Mouse (Mus musculus): ENCODE measurements around the gene Thrap3. TPM values are rescaled to one million over a fixed set of nuclear protein-coding genes. Genes with fewer than 3 reads are reported as not detected.
A peak's percentile ranks its signal among the peaks of the same experiment; 100 is the strongest.

The Thrap3 gene
- polyA plus RNA-seq, 1 experiment from 2014 or later: 232 TPM

DNA sequence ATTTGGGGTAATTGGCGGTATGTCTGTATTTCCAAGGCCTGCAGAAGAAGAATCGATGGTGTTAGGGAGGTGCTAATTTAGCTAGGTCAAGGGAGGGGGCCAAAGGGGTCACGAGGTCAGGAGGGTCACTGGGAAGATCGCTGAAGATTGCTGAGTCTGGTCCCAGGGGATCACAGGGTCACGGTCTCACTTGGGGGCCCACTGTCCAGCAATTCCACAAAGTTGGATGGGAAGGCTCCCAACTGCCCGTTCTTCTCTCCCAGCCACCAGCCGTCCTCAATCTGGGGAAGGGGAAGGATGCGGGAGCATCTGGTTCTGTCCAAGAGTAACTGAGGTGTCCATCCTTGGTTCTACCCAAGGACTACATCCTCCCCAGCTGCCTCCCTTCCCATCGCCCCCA, 40.6 kb downstream of the Thrap3 start:
- no peaks in the 10 kb centered on the region; the same call in 1 of the 2 replicates for H3K4me1 ChIP-seq (ENCODE audit: control insufficient read depth, insufficient read depth, low read length)
- ATAC-seq (replicated peaks; ENCODE audit: insufficient number of reproducible peaks, low FRiP score, low TSS enrichment, low read depth): no peak
- H3K27ac ChIP-seq (replicated peaks; ENCODE audit: low read depth, low read length): no peak overlapping the region
- H3K9me3 ChIP-seq (replicated peaks; ENCODE audit: control insufficient read depth, low read length): no peaks in the 10 kb centered on the region
- H3K4me2 ChIP-seq (ENCODE audit: low read depth, low read length): peak overlapping the region; percentile 99
- no peaks in the 10 kb centered on the region for H3K27me3 ChIP-seq (ENCODE audit: control insufficient read depth, insufficient read depth, low read length)
- WGBS: 49% methylated on average over 9 of the region's 9 CpGs
- peaks cover 3% of the 10 kb centered on the region for H3K36me3 ChIP-seq (replicated peaks; ENCODE audit: control insufficient read depth, insufficient read depth, low read depth, low read length)
- peak overlapping the region; percentile 61 for H3K4me3 ChIP-seq (ENCODE audit: low read depth, low read length)
- DNase-seq (ENCODE audit: low spot score): no peak
- H3K9ac ChIP-seq (replicated peaks; ENCODE audit: low read length): peak overlapping the region; percentile 78; the same call in 1 of the 2 replicates

- Histone ChIP-seq H3K4me2 (ENCODE audit: low read depth, low read length) (no peak overlapping the region), H3K36me3 (replicated peaks; ENCODE audit: control insufficient read depth, insufficient read depth, low read depth, low read length) (peaks cover 3% of the 10 kb centered on the region), H3K27me3 (ENCODE audit: control insufficient read depth, insufficient read depth, low read length) (no peaks in the 10 kb centered on the region), H3K9ac (replicated peaks; ENCODE audit: low read length) (no peak overlapping the region), H3K4me1 (ENCODE audit: control insufficient read depth, insufficient read depth, low read length) (no peaks in the 10 kb centered on the region; the same call in none of the 2 replicates), H3K27ac (replicated peaks; ENCODE audit: low read depth, low read length) (no peak overlapping the region), H3K9me3 (replicated peaks; ENCODE audit: control insufficient read depth, low read length) (no peaks in the 10 kb centered on the region), H3K4me3 (ENCODE audit: low read depth, low read length) (no peak overlapping the region)
- no peak for ATAC-seq (replicated peaks; ENCODE audit: insufficient number of reproducible peaks, low FRiP score, low TSS enrichment, low read depth)
- no peak for DNase-seq (ENCODE audit: low spot score)
- WGBS: 88% methylated on average over 6 of the region's 6 CpGs
These were observed 41.1 kb downstream of the Thrap3 start for GRCm38 (mm10) chr4:126161456-126161855.

GRCm38 (mm10) chr4:126160981-126161380, 41.6 kb downstream of the Thrap3 start:
- Histone ChIP-seq H3K4me1 (ENCODE audit: control insufficient read depth, insufficient read depth, low read length) (no peaks in the 10 kb centered on the region; the same call in none of the 2 replicates), H3K4me3 (ENCODE audit: low read depth, low read length) (no peak overlapping the region), H3K9me3 (replicated peaks; ENCODE audit: control insufficient read depth, low read length) (no peaks in the 10 kb centered on the region), H3K36me3 (replicated peaks; ENCODE audit: control insufficient read depth, insufficient read depth, low read depth, low read length) (peaks cover 2% of the 10 kb centered on the region; the same call in 1 of the 2 replicates), H3K9ac (replicated peaks; ENCODE audit: low read length) (no peak overlapping the region), H3K27ac (replicated peaks; ENCODE audit: low read depth, low read length) (no peak overlapping the region), H3K27me3 (ENCODE audit: control insufficient read depth, insufficient read depth, low read length) (no peaks in the 10 kb centered on the region), H3K4me2 (ENCODE audit: low read depth, low read length) (no peak overlapping the region)
- ATAC-seq (replicated peaks; ENCODE audit: insufficient number of reproducible peaks, low FRiP score, low TSS enrichment, low read depth) (no peak), DNase-seq (ENCODE audit: low spot score) (no peak)
- WGBS: 86% methylated on average over 8 of the region's 8 CpGs

- Histone ChIP-seq H3K36me3 (replicated peaks; ENCODE audit: control insufficient read depth, insufficient read depth, low read depth, low read length) (no peaks in the 10 kb centered on the region), H3K9me3 (replicated peaks; ENCODE audit: control insufficient read depth, low read length) (no peaks in the 10 kb centered on the region), H3K4me3 (ENCODE audit: low read depth, low read length) (no peak overlapping the region), H3K9ac (replicated peaks; ENCODE audit: low read length) (no peak overlapping the region), H3K27me3 (ENCODE audit: control insufficient read depth, insufficient read depth, low read length) (no peaks in the 10 kb centered on the region), H3K4me2 (ENCODE audit: low read depth, low read length) (no peak overlapping the region), H3K27ac (replicated peaks; ENCODE audit: low read depth, low read length) (no peak overlapping the region), H3K4me1 (ENCODE audit: control insufficient read depth, insufficient read depth, low read length) (no peaks in the 10 kb centered on the region; the same call in none of the 2 replicates)
- no peak for ATAC-seq (replicated peaks; ENCODE audit: insufficient number of reproducible peaks, low FRiP score, low TSS enrichment, low read depth)
- DNase-seq (ENCODE audit: low spot score): no peak
- WGBS: 84% methylated on average over 8 of the region's 8 CpGs
These were observed 43.1 kb downstream of the Thrap3 start for GRCm38 (mm10) chr4:126159455-126159854.

DNA sequence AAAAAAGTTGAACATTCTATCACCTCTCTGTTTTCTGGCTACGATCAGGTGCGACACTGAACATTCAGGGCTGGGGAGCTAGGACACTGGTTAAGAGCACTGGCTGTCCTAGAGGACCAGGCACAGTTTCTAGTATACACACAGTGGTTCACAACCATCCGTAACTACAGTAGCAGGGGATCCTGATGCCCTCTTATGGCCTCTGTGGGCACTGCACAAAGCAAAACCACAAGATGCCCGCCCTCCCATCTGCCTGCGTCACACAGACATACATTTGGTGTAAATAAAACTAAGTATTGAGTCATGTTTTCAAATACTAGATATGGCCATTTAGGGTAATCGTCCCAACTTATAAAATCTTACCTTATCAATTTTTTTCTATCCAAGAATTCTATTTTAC, 45.0 kb downstream of the Thrap3 start:
- no peak overlapping the region for H3K4me2 ChIP-seq (ENCODE audit: low read depth, low read length)
- H3K27ac ChIP-seq (replicated peaks; ENCODE audit: low read depth, low read length): no peak overlapping the region
- 87% methylated on average over 6 of the region's 6 CpGs for WGBS
- H3K4me1 ChIP-seq (ENCODE audit: control insufficient read depth, insufficient read depth, low read length): no peaks in the 10 kb centered on the region; the same call in 1 of the 2 replicates
- no peak overlapping the region for H3K9ac ChIP-seq (replicated peaks; ENCODE audit: low read length)
- no peak for DNase-seq (ENCODE audit: low spot score)
- ATAC-seq (replicated peaks; ENCODE audit: insufficient number of reproducible peaks, low FRiP score, low TSS enrichment, low read depth): no peak
- no peaks in the 10 kb centered on the region for H3K9me3 ChIP-seq (replicated peaks; ENCODE audit: control insufficient read depth, low read length)
- no peak overlapping the region for H3K4me3 ChIP-seq (ENCODE audit: low read depth, low read length)
- H3K27me3 ChIP-seq (ENCODE audit: control insufficient read depth, insufficient read depth, low read length): no peaks in the 10 kb centered on the region
- H3K36me3 ChIP-seq (replicated peaks; ENCODE audit: control insufficient read depth, insufficient read depth, low read depth, low read length): no peaks in the 10 kb centered on the region

GRCm38 (mm10) chr4:126156617-126157016, 45.9 kb downstream of the Thrap3 start:
- Histone ChIP-seq H3K9ac (replicated peaks; ENCODE audit: low read length) (no peak overlapping the region), H3K4me1 (ENCODE audit: control insufficient read depth, insufficient read depth, low read length) (no peaks in the 10 kb centered on the region; the same call in 1 of the 2 replicates), H3K27me3 (ENCODE audit: control insufficient read depth, insufficient read depth, low read length) (no peaks in the 10 kb centered on the region), H3K4me3 (ENCODE audit: low read depth, low read length) (no peak overlapping the region), H3K4me2 (ENCODE audit: low read depth, low read length) (no peak overlapping the region), H3K9me3 (replicated peaks; ENCODE audit: control insufficient read depth, low read length) (no peaks in the 10 kb centered on the region), H3K36me3 (replicated peaks; ENCODE audit: control insufficient read depth, insufficient read depth, low read depth, low read length) (no peaks in the 10 kb centered on the region), H3K27ac (replicated peaks; ENCODE audit: low read depth, low read length) (no peak overlapping the region)
- peak; percentile 37 for DNase-seq (ENCODE audit: low spot score)
- 58% methylated on average over 5 of the region's 5 CpGs for WGBS
- ATAC-seq (replicated peaks; ENCODE audit: insufficient number of reproducible peaks, low FRiP score, low TSS enrichment, low read depth): no peak

- WGBS: 48% methylated on average over 2 of the region's 2 CpGs
- Histone ChIP-seq H3K36me3 (replicated peaks; ENCODE audit: control insufficient read depth, insufficient read depth, low read depth, low read length) (no peaks in the 10 kb centered on the region), H3K27ac (replicated peaks; ENCODE audit: low read depth, low read length) (peak overlapping the region; percentile 72; the same call in 1 of the 2 replicates), H3K27me3 (ENCODE audit: control insufficient read depth, insufficient read depth, low read length) (no peaks in the 10 kb centered on the region), H3K4me3 (ENCODE audit: low read depth, low read length) (no peak overlapping the region), H3K4me2 (ENCODE audit: low read depth, low read length) (no peak overlapping the region), H3K4me1 (ENCODE audit: control insufficient read depth, insufficient read depth, low read length) (peaks cover 5% of the 10 kb centered on the region; the same call in 1 of the 2 replicates), H3K9ac (replicated peaks; ENCODE audit: low read length) (no peak overlapping the region; the same call in 1 of the 2 replicates), H3K9me3 (replicated peaks; ENCODE audit: control insufficient read depth, low read length) (no peaks in the 10 kb centered on the region)
- DNase-seq (ENCODE audit: low spot score) (peak; percentile 13), ATAC-seq (replicated peaks; ENCODE audit: insufficient number of reproducible peaks, low FRiP score, low TSS enrichment, low read depth) (0 out of 2 replicates have a peak, but pooled peaks have one; percentile 13)
These were observed 46.7 kb downstream of the Thrap3 start for GRCm38 (mm10) chr4:126155869-126156268.

DNA sequence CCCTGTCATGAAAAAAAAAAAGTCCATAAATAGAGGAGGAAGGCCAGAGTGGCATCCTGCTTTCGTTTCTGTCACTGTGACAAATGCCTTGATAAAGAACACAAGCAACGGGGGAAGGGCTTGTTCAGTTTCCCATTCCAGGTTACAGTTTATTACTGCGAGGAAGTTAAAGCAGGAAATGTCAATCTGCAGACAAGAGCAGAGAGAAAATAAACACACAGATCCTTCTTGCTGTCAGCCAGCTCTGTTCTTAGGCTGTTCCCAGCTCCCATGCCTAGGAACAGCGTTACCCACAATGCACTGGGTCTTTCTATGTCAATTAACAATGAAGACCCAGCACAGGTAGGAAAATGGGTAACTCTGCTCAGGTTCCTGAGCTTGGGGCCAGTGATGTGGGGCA, 47.4 kb downstream of the Thrap3 start:
- no peak overlapping the region for H3K27ac ChIP-seq (replicated peaks; ENCODE audit: low read depth, low read length)
- H3K36me3 ChIP-seq (replicated peaks; ENCODE audit: control insufficient read depth, insufficient read depth, low read depth, low read length): no peaks in the 10 kb centered on the region
- no peak for ATAC-seq (replicated peaks; ENCODE audit: insufficient number of reproducible peaks, low FRiP score, low TSS enrichment, low read depth)
- peak; percentile 11 for DNase-seq (ENCODE audit: low spot score)
- no peaks in the 10 kb centered on the region for H3K27me3 ChIP-seq (ENCODE audit: control insufficient read depth, insufficient read depth, low read length)
- WGBS: 43% methylated on average over 4 of the region's 4 CpGs
- H3K4me3 ChIP-seq (ENCODE audit: low read depth, low read length): no peak overlapping the region
- H3K4me1 ChIP-seq (ENCODE audit: control insufficient read depth, insufficient read depth, low read length): peaks cover 7% of the 10 kb centered on the region; the same call in 1 of the 2 replicates
- no peak overlapping the region for H3K9ac ChIP-seq (replicated peaks; ENCODE audit: low read length)
- no peaks in the 10 kb centered on the region for H3K9me3 ChIP-seq (replicated peaks; ENCODE audit: control insufficient read depth, low read length)
- H3K4me2 ChIP-seq (ENCODE audit: low read depth, low read length): no peak overlapping the region

Measured in embryonic facial prominence, embryonic 11.5 days (tissue).